Mouse (Mus musculus) brain, embryonic 14.5 days (tissue): Measurements from ENCODE around the gene Tnks1bp1. TPM values are rescaled to one million over a fixed set of nuclear protein-coding genes. Genes with fewer than 3 reads are reported as not detected.

Experiments used
- DNase-seq: peaks from one replicate; pipeline ENCODE4 v3.0.0-alpha.2; 2011; ENCODE audit warnings: low read depth
- CTCF ChIP-seq: fragments of 200-500 bp; IDR thresholded peaks from 2 replicates; pipeline ENCODE4 v1.5.1; 2012; ENCODE audit warnings: inconsistent platforms, mild to moderate bottlenecking, moderate library complexity, borderline replicate concordance; ENCODE audit not compliant: insufficient read depth, insufficient read length; ENCODE audit errors: extremely low read depth
- POLR2A ChIP-seq: fragments of 200-500 bp; IDR thresholded peaks from 2 replicates; pipeline ENCODE4 v1.6.1; 2012; ENCODE audit warnings: mild to moderate bottlenecking, inconsistent platforms, borderline replicate concordance; ENCODE audit not compliant: poor library complexity, insufficient read depth, insufficient read length, severe bottlenecking; ENCODE audit errors: extremely low read depth
- polyA plus RNA-seq: library from polyadenylated mRNA; depleted of rRNA; stranded (reverse); fragments of >200 nt; gene quantifications from 2 replicates; pipeline ENCODE4 v1.2.3, GENCODE M21; 2012

The Tnks1bp1 gene
- polyA plus RNA-seq, 1 experiment: 57.0 TPM

DNA sequence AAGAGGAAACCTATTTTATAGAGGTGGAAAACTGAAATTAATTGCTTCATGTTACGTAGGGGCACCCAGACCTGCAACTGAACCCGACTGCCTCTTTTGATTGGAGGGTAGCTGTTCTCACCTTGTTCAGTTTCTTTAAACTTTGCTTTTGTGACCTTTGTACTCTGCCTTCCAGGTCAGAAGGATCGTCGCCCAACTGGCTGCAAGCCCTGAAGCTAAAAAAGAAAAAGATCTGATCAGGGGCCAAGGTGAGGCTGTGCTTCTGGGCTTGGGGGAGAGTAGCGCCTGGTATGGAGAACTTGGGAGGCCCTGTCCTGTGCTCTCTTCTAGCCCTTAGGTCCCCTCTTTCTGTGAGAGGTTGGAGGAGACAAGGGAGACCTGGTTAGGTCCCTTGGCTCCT, 24.1 kb downstream of the Tnks1bp1 start:
- TF ChIP-seq CTCF (no peak), POLR2A (no peak)
- no peak for DNase-seq

- no peak for DNase-seq
- no peak for TF ChIP-seq CTCF
- TF ChIP-seq POLR2A: no peak
These were observed 25.9 kb downstream of the Tnks1bp1 start for GRCm38 (mm10) chr2:85073751-85074150.

GRCm38 (mm10) chr2:85088716-85089646, 41.2 kb downstream of the Tnks1bp1 start:
- TF ChIP-seq POLR2A (no peak), CTCF (no peak)
- peak; percentile 87 for DNase-seq

DNA sequence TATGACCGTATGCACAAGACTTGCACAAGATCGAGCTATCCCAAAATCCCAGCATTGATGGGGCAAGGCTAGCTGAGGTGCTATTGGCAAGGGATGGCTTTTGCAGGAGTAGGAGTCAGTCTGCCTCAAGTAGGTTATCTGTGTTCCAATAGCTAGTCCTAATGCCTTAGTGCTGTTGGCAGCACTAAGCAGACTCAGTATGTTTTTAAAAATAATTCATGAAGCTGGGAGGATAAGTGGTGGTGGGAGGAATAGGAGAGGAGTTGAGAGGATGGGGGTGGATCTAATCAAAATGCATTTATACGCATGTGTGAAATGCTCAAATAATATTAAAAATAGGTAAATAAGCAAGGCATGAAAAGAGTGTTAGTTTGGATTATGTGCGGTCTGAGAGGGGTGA, 43.5 kb downstream of the Tnks1bp1 start:
- TF ChIP-seq CTCF (no peak), POLR2A (no peak)
- no peak for DNase-seq

GRCm38 (mm10) chr2:85093376-85093775, 45.6 kb downstream of the Tnks1bp1 start:
- TF ChIP-seq CTCF (no peak), POLR2A (no peak)
- DNase-seq: no peak

DNA sequence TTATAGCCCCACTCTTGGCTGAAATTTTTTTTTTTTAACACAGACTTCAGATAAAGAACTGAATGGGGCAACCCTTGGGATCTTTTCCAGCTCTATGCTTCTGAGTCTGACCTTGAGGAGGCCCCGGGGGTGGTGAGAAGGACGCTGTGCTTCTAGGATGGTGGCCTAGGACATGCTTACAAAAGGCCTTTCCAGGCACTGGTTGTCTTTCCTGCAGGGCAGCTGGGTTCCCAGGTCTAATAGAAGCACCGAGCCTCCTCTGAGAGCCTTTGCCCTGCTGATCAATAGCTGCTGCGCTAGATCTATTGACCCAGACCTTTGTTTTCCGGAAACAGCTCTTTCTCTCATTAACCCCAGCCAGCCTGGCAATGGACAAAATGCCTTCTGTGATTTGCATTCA, 48.1 kb downstream of the Tnks1bp1 start:
- DNase-seq: peak; percentile 18
- TF ChIP-seq CTCF (no peak), POLR2A (no peak)

DNA sequence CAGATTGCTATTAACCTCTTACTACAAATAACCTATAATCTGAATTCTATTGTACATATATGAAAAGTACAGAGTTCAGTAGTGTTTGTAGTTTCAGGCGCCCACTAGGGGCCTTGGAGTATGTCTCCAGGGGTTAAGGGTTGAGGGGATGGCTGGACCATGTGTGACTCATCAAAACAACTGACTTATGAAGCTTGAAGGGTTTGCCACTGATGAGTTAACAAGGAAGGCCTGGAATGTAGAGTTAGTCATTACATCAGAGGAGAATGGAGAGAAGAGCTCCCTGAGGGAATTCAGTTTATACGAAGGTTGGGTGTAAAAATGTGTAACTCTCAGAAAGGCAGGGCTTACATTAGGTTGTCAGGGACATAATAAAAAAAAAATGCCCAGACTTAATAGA, 50.2 kb downstream of the Tnks1bp1 start:
- TF ChIP-seq POLR2A: no peak
- TF ChIP-seq CTCF: no peak
- DNase-seq: no peak

DNA sequence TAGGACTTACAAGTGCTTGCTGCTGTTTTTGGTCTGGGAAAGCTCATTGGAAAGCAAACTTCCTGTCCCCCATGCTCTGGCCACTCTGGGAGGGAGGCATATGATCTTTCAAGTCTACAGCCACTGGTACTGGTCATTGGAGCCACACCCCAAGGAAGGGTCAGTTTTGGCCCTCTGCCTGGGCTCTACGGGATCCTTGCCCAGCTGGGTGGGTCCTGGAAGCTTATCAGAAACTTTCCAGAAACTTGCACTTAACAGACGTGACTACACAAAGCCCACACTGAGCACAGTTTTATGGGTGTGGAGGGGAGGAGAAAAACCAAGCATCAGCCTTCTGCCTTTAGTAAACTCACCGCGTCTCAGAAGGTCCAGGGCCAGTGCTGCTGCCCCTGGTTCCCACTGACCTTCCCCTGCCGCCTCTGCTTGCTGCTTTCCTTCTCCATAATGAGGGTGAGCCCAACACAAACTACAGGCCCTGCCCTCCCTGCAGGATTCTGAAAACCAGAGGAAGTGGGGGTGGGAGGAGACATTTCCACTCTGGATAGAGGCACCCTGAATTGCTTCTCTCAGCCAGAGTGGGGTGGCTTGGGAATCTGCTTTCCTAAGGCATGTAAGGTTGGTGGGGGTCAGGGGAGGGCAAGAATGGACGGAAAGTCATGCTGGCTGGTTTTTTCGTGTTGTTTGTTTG, 51.1 kb downstream of the Tnks1bp1 start:
- DNase-seq: no peak
- TF ChIP-seq POLR2A (no peak), CTCF (no peak)

GRCm38 (mm10) chr2:85103201-85103600, 55.4 kb downstream of the Tnks1bp1 start:
- TF ChIP-seq POLR2A: no peak
- no peak for TF ChIP-seq CTCF
- no peak for DNase-seq

DNA sequence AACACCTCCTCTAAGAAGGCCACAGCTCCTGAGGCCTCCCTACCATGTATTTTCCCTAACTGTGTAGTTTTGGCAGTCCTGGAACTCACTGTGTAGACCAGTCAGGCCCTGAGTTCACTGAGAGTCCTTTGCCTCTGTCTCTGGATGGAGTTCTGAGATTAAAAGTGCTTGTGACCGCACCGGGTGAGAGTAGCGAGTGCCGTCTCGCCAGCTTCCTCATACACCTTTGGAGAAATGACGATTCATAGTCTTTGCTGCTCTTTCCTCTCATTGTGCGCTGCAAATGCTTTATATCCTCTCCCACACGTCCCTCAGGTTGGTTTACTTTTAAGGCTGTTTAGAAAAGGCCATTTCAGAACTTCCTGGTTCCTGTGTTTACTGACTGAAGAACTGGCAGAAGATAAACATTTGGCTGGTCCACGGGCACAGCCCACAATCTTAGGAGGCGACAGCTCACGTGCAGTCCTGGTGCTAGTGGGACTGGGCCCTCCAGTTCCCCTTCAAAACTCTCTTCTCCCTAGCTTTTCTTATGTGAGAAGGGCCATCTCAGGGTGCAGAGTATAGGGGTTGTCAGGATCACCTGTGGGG, 57.7 kb downstream of the Tnks1bp1 start:
- TF ChIP-seq POLR2A (no peak), CTCF (no peak)
- no peak for DNase-seq

DNA sequence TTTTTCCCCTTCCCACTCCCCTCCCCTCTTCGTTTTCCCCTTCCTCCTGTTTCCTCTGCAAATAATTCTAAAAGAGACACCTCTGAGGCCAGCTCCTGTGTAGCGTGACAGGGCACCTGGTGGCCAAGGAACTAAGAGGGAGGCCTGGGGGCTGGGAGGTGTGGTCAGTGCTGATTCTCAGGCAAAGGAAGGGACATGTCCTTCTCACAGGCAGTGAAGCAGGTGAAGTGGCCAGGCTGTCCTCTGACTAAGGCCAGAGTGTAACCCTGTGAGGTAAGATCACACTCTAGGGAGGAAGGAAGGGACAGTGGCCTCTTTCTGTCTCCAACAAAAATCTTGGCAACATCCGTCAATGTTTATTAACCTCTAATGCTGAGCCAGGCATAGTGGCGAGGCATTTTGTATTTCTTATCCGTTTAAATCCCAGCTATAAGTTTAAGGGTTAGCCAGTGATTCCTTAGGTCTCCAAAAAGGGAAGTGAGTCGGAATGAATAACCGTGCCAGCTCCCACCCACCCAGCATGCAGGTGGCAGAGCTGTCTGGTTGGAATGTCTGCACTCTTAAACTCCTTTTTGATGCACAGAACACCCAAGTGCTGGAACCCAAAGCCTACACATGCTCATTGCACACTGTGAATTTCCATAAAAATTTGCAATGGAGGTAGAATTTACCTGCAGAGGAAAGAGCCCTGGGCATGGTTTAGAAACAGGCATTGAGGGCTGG, 58.4 kb downstream of the Tnks1bp1 start:
- no peak for TF ChIP-seq CTCF
- no peak for TF ChIP-seq POLR2A
- no peak for DNase-seq
